Mouse (Mus musculus) forebrain, embryonic 12.5 days (tissue): ENCODE measurements around the gene Erv3. TPM values are rescaled to one million over a fixed set of nuclear protein-coding genes. Genes with fewer than 3 reads are reported as not detected.
A peak's percentile ranks its signal among the peaks of the same experiment; 100 is the strongest.

ENCODE experiments used
- ATAC-seq: fragments of 200-750 bp; cut with Nextera tagmentation; 2 replicates; pipeline ENCODE4 v1.8.0; 2017; ENCODE audit warnings: moderate TSS enrichment; ENCODE audit not compliant: low FRiP score
- H3K27ac ChIP-seq: fragments of 300-500 bp; sonication (generic); 2 replicates; pipeline ENCODE4 v1.5.1; 2016; ENCODE audit warnings: mild to moderate bottlenecking
- H3K27me3 ChIP-seq: fragments of 300-500 bp; sonication (generic); 2 replicates; pipeline ENCODE4 v1.6.1; 2016; ENCODE audit warnings: mild to moderate bottlenecking
- H3K36me3 ChIP-seq: fragments of 300-500 bp; sonication (generic); replicated peaks from 2 replicates; pipeline ENCODE4 v1.6.1; 2016; ENCODE audit warnings: mild to moderate bottlenecking
- H3K4me1 ChIP-seq: fragments of 300-500 bp; sonication (generic); 2 replicates; pipeline ENCODE4 v1.6.1; 2016
- H3K4me2 ChIP-seq: fragments of 300-500 bp; sonication (generic); 2 replicates; pipeline ENCODE4 v1.6.1; 2016; ENCODE audit warnings: mild to moderate bottlenecking, moderate library complexity
- H3K4me3 ChIP-seq: fragments of 300-500 bp; sonication (generic); replicated peaks from 2 replicates; pipeline ENCODE4 v1.5.1; 2016; ENCODE audit warnings: mild to moderate bottlenecking
- H3K9ac ChIP-seq: fragments of 300-500 bp; sonication (generic); 2 replicates; pipeline ENCODE4 v1.6.1; 2016; ENCODE audit warnings: mild to moderate bottlenecking
- H3K9me3 ChIP-seq: fragments of 300-500 bp; sonication (generic); 2 replicates; pipeline ENCODE4 v1.6.1; 2016
- whole genome bisulfite sequencing: fragments of 180-500 bp; shearing (Covaris S2); methylation state at CpG from one replicate; pipeline ENCODE4 v1.1.7; 2016; 5-methylcytosine and 5-hydroxymethylcytosine counted together
- polyA plus RNA-seq: library from polyadenylated mRNA; unstranded; fragments of >200 nt; fragmentation: Nextera tagmentation; extraction: Ambion mirVana; gene quantifications from 2 replicates; pipeline ENCODE4 v1.2.1, GENCODE M21; 2016

The Erv3 gene
- polyA plus RNA-seq, 1 experiment from 2014 or later = not detected

- H3K36me3 ChIP-seq = no peaks in the 10 kb centered on the region
- H3K9me3 ChIP-seq = no peaks in the 10 kb centered on the region
- 67% methylated on average over 1 of the region's 1 CpGs for WGBS
- H3K27ac ChIP-seq = no peak overlapping the region
- no peak overlapping the region for H3K4me3 ChIP-seq
- 0 out of 2 replicates have a peak, but pooled peaks cover 25% of the 10 kb centered on the region for H3K27me3 ChIP-seq
- ATAC-seq = no peak
- no peak overlapping the region for H3K9ac ChIP-seq
- H3K4me2 ChIP-seq = no peak overlapping the region
- peaks cover 8% of the 10 kb centered on the region; the same call in 1 of the 2 replicates for H3K4me1 ChIP-seq
Observed at GRCm38 (mm10) chr2:131813437-131813836, 46.1 kb downstream of the Erv3 start.

- Histone ChIP-seq H3K9me3 (no peaks in the 10 kb centered on the region), H3K27me3 (0 out of 2 replicates have a peak, but pooled peaks cover 25% of the 10 kb centered on the region), H3K27ac (no peak overlapping the region), H3K36me3 (no peaks in the 10 kb centered on the region), H3K4me3 (no peak overlapping the region), H3K4me1 (peaks cover 8% of the 10 kb centered on the region; the same call in 1 of the 2 replicates), H3K4me2 (no peak overlapping the region), H3K9ac (no peak overlapping the region)
- ATAC-seq = peak; percentile 90
- 21% methylated on average over 23 of the region's 23 CpGs for WGBS
Observed at GRCm38 (mm10) chr2:131812480-131813137, 46.9 kb downstream of the Erv3 start.

- Histone ChIP-seq H3K36me3 (no peaks in the 10 kb centered on the region), H3K4me3 (no peak overlapping the region), H3K27ac (no peak overlapping the region), H3K4me1 (peaks cover 8% of the 10 kb centered on the region; the same call in 1 of the 2 replicates), H3K4me2 (no peak overlapping the region), H3K9me3 (no peaks in the 10 kb centered on the region), H3K27me3 (0 out of 2 replicates have a peak, but pooled peaks cover 25% of the 10 kb centered on the region), H3K9ac (no peak overlapping the region)
- ATAC-seq = no peak
- 89% methylated on average over 2 of the region's 2 CpGs for WGBS
Observed at GRCm38 (mm10) chr2:131811607-131812006, 47.9 kb downstream of the Erv3 start.

GRCm38 (mm10) chr2:131808856-131809255, 50.7 kb downstream of the Erv3 start:
- no peak for ATAC-seq
- H3K27ac ChIP-seq = no peak overlapping the region
- H3K4me3 ChIP-seq = no peak overlapping the region
- H3K27me3 ChIP-seq = 0 out of 2 replicates have a peak, but pooled peaks cover 17% of the 10 kb centered on the region
- no peaks in the 10 kb centered on the region for H3K36me3 ChIP-seq
- no peak overlapping the region for H3K9ac ChIP-seq
- WGBS = 31% methylated on average over 7 of the region's 7 CpGs
- H3K9me3 ChIP-seq = no peaks in the 10 kb centered on the region
- H3K4me2 ChIP-seq = no peak overlapping the region
- peaks cover 8% of the 10 kb centered on the region; the same call in 1 of the 2 replicates for H3K4me1 ChIP-seq

GRCm38 (mm10) chr2:131807660-131808059, 51.9 kb downstream of the Erv3 start:
- Histone ChIP-seq H3K9ac (no peak overlapping the region), H3K4me1 (peaks cover 8% of the 10 kb centered on the region; the same call in 1 of the 2 replicates), H3K36me3 (no peaks in the 10 kb centered on the region), H3K4me2 (no peak overlapping the region), H3K27ac (no peak overlapping the region), H3K4me3 (no peak overlapping the region), H3K9me3 (no peaks in the 10 kb centered on the region), H3K27me3 (0 out of 2 replicates have a peak, but pooled peaks cover 11% of the 10 kb centered on the region)
- WGBS = 66% methylated on average over 11 of the region's 11 CpGs
- no peak for ATAC-seq

- no peak overlapping the region for H3K4me2 ChIP-seq
- H3K27me3 ChIP-seq = 0 out of 2 replicates have a peak, but pooled peaks cover 5% of the 10 kb centered on the region
- ATAC-seq = no peak
- no peak overlapping the region for H3K27ac ChIP-seq
- H3K36me3 ChIP-seq = no peaks in the 10 kb centered on the region
- no peak overlapping the region for H3K9ac ChIP-seq
- H3K9me3 ChIP-seq = no peaks in the 10 kb centered on the region
- WGBS = 86% methylated on average over 7 of the region's 7 CpGs
- no peak overlapping the region for H3K4me3 ChIP-seq
- peaks cover 8% of the 10 kb centered on the region; the same call in 1 of the 2 replicates for H3K4me1 ChIP-seq
Observed at GRCm38 (mm10) chr2:131806863-131807262, 52.7 kb downstream of the Erv3 start.

GRCm38 (mm10) chr2:131805306-131805705, 54.2 kb downstream of the Erv3 start:
- H3K27me3 ChIP-seq = no peaks in the 10 kb centered on the region
- no peaks in the 10 kb centered on the region for H3K36me3 ChIP-seq
- H3K4me2 ChIP-seq = no peak overlapping the region
- H3K4me1 ChIP-seq = peaks cover 8% of the 10 kb centered on the region; the same call in 1 of the 2 replicates
- ATAC-seq = no peak
- 71% methylated on average over 1 of the region's 1 CpGs for WGBS
- no peak overlapping the region for H3K9ac ChIP-seq
- H3K27ac ChIP-seq = no peak overlapping the region
- no peak overlapping the region for H3K4me3 ChIP-seq
- no peaks in the 10 kb centered on the region for H3K9me3 ChIP-seq

GRCm38 (mm10) chr2:131803801-131804200, 55.7 kb downstream of the Erv3 start:
- H3K4me1 ChIP-seq = peaks cover 3% of the 10 kb centered on the region; the same call in 1 of the 2 replicates
- H3K9me3 ChIP-seq = no peaks in the 10 kb centered on the region
- H3K27me3 ChIP-seq = no peaks in the 10 kb centered on the region
- WGBS = 90% methylated on average over 3 of the region's 3 CpGs
- H3K4me3 ChIP-seq = no peak overlapping the region
- ATAC-seq = no peak
- no peak overlapping the region for H3K9ac ChIP-seq
- H3K4me2 ChIP-seq = no peak overlapping the region
- no peaks in the 10 kb centered on the region for H3K36me3 ChIP-seq
- H3K27ac ChIP-seq = no peak overlapping the region

Other genes with a start within 250 kb of the Erv3 start
- gene Prnp, start 50.2 kb upstream of the Erv3 start, polyA plus RNA-seq = 66.4 and 67.7 TPM in 2 replicates
- not detected in 2 replicates for gene Prn, start 50.2 kb upstream of the Erv3 start, polyA plus RNA-seq
- gene Prnd, start 91.1 kb upstream of the Erv3 start, polyA plus RNA-seq = 7.0 and 7.3 TPM in 2 replicates
- gene Rassf2, start 170.5 kb upstream of the Erv3 start, polyA plus RNA-seq = 27.8 and 34.1 TPM in 2 replicates